Mouse (Mus musculus) mouse trophoblast stem cell (cell line): ENCODE measurements around the gene Nubpl.
"Not testable (repeated sequence)": the region's sequence is repeated elsewhere in the genome, so short reads cannot be mapped to it uniquely, and the experiment has no call there.

Source experiments
- in situ Hi-C, 2 experiments: fragments of 300-500 bp; cut with MseI, MboI; formaldehyde crosslinking; loops; 2 replicates in 1 of 2; 3 replicates in 1 of 2; pipeline ENCODE4 v1.15.1; 2025

The Nubpl gene

GRCm38 (mm10) chr12:52097650-52098070, at the start of gene Nubpl:
Nubpl (plus strand) TSS chr12:52097737.
- in situ Hi-C loops = no loop called here

GRCm38 (mm10) chr12:52049324-52049723, 48.2 kb upstream of the Nubpl start:
- in situ Hi-C loops = loop anchor here in 1 of 2 experiments (25.0 kb wide), 1 partner anchor 788 kb away; no protein-coding TSS in a partner anchor

- in situ Hi-C loops = not testable (repeated sequence)
These were observed 18.2 kb upstream of the Nubpl start for GRCm38 (mm10) chr12:52079296-52079695.

- in situ Hi-C loops = no loop called here
These were observed 388 bp upstream of the Nubpl start for GRCm38 (mm10) chr12:52097049-52097649.

- in situ Hi-C loops = no loop called here
These were observed 22.7 kb downstream of the Nubpl start for GRCm38 (mm10) chr12:52120276-52120675.

GRCm38 (mm10) chr12:52126407-52126806, 28.9 kb downstream of the Nubpl start:
- in situ Hi-C loops = no loop called here

DNA sequence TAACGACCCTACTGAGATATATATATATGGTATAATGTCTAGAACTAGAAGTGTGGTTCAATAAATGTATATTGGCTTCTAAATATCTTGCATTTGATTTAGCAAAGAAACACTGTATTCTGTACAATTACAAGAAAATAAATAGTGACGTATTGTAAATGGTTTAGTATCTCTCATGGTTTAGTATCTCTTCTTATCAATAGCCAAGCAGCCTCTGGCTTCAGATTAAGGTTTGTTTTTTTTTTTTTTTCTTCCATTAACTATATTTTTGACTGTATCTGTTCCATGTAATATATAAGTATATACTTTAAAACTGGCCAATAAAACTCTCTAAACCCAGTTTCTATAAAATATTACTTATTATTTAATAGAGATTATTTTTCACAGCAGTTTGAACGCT, 31.5 kb downstream of the Nubpl start:
- in situ Hi-C loops = no loop called here

DNA sequence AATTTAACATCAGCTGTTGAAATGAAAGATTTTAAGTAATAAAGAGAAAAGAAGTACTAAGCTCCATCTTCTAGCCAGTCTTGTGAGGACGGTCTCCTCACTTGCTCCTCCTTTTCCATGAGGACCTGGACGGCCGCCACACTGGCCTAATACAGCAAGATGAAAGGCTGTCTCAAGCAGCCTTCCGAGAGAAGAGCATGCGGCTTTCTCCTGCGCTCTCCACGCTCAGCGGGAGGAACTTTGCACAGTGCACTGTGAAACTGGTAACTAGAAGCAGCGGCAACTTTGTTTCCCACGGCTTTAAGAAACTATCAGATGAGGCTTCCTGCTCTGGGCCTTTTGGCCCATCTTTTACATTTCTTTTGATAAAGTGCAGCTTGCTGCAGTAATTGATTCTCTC, 34.7 kb downstream of the Nubpl start:
- in situ Hi-C loops = no loop called here

DNA sequence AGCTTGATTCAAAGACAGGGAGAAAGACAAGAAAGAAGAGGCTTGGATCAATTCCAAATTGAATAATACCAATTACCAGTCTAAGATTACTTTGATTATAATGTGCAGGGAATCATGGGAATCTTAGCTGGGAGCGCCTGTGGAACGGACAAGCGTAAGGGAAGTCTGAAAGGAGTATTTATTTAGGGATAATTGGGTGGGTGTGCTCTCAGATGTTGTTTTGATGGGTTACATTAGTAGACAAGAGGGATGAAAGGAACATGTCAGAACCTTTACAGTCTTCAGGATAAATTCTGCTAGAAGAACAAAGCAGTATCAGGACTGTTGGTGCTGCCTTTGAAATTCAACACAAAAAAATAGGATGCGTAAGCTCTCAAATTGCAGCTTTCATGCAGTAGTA, 40.8 kb downstream of the Nubpl start:
- in situ Hi-C loops = no loop called here

DNA sequence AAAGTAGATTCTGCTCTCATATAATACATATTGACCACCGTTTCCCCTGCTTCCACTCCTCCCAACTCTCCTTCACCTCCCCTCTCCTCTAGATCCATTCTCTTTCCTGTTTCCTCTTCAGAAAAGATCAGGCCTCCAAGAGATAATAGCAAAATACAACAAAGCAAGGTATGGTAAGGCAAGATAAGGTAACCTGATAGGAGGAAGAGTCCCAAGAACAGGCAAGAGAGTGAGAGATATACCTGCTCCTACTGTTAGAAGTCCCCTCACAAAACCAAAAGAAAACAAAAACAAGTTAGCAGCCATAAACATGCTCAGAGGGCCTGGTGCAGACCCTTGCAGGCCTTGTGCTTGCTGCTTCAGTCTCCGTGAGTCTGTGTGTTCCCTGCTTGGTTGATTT, 49.1 kb downstream of the Nubpl start:
- in situ Hi-C loops = no loop called here

GRCm38 (mm10) chr12:52149448-52149847, 51.9 kb downstream of the Nubpl start:
- in situ Hi-C loops = no loop called here

GRCm38 (mm10) chr12:52152071-52152470, 54.5 kb downstream of the Nubpl start:
- in situ Hi-C loops = no loop called here

- in situ Hi-C loops = no loop called here
These were observed 57.4 kb downstream of the Nubpl start for GRCm38 (mm10) chr12:52154906-52155305.

GRCm38 (mm10) chr12:52164414-52164813, 66.9 kb downstream of the Nubpl start:
- in situ Hi-C loops = no loop called here

DNA sequence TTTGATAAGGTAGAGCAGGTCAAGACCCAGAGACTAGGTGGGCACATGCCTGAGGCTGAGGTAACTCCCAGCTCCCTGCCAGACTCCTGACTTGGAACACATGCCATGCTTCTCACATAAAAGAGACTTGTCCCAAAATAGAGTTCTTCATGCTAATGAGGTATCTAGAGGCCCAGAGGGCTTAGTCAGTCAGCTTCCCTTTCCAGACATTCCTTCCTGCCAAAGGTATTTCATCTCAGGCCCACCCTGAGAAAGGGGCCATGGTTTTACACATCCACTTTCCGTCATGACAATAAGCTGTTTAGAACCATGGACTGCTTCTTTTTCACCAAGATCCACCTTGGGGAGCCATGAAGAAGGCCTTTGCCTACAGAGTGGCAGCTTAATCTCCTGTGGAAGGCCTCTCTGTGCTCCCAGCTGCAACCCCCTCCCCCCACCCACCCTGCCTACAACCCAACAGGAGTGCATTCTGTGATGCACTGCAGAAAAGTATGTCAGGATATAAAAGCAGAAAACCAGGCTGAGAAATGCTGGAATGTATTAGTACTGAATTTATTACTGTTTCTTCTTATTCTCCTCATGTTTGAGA, 88.8 kb downstream of the Nubpl start:
- in situ Hi-C loops = no loop called here

GRCm38 (mm10) chr12:52186963-52187590, 89.5 kb downstream of the Nubpl start:
- in situ Hi-C loops = no loop called here

DNA sequence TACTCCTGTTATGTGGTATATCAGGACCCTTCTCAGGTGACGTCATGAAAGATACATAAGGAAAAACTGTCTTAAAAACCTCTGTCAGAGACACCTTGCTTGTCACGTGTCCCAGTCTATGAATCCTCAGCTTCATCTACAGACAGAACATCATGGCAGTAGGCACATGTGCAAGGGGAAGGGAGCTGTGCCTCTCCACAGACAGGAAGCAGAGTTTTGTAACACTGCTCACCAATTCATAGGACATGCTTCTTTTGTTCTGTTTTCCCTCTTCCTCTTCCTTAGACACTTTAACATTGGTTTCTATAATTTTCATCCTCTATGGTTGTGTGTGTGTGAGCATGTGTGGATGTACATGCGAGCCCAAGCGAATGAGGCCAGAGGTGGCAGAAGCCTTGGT, 100.9 kb downstream of the Nubpl start:
- in situ Hi-C loops = no loop called here

- in situ Hi-C loops = no loop called here
These were observed 111.6 kb downstream of the Nubpl start for GRCm38 (mm10) chr12:52209121-52209610.

DNA sequence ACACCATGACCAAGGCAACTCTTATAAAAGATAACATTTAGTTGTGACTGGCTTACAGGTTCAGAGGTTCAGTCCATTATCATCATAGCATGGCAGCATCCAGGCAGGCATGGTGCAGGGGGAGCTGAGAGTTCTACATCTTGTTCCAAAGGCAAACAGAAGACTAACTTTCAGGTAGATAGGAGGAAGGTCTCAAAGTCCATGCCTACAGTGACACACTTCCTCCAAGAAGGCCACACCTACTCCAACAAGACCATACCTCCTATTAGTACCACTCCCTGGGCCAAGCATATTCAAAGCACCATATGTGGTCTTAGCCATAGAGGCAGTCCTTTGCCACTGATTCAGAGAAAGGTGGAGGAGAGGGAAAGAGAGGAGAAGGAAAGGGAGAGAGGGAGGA, 113.6 kb downstream of the Nubpl start:
- in situ Hi-C loops = no loop called here

DNA sequence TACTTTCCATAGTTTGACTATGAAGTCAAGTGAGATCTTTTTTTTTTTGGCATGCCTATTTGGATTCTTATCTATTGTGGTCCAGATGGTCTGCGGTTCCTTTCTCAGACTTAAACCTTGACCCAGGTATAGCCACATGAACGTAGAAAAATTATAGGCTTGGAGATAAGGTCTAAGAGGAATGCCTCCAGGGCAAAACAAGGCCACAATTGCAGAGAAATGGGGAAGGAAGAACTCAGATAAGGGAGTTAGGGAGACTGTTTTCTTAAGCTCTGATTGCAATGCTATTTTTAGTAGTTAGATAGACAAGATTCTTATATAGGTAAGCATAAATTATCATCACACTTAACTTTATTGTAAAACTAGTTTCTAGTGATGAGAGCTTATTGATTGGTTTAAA, 117.3 kb downstream of the Nubpl start:
- in situ Hi-C loops = no loop called here

GRCm38 (mm10) chr12:52224954-52225353, 127.4 kb downstream of the Nubpl start:
- in situ Hi-C loops = no loop called here

DNA sequence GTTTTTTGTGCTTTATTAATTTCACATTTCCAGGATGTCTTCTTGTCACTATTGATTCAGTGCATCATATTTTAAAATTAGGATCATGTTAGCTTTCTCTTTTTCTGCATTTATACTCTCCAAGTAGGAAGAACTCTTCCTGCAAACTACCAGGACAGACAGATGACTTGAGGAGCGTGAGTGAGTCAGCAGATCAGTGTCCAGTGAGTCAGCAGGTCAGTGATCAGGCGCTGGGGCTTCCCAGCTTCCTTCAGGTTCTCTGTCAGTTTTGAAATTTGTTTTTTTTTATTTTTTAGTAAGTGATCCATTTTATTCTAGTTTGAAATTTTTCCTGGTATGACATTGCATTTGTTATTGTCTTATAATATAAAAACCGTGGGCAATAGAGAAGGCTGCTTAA, 131.2 kb downstream of the Nubpl start:
- in situ Hi-C loops = no loop called here

DNA sequence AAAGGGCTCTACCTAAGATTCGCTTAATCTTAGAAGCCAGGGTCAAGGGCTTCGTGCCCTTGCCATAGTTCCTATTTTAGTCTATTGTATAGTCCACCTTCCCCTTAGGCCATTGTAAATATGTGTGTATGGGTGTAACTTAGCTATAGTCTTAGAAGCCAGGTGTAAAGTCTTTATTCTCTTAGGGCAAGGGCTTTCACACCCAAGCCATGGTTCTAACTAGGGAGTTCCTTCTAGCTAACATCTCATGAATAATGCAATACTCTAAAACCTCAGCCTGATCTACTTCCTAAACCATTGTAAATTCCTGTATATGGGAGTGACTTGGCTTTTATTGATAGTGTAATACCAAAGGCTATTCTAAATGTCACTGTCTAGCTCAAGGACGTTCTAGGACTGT, 134.4 kb downstream of the Nubpl start:
- in situ Hi-C loops = not testable (repeated sequence)
